Mouse (Mus musculus) neural tube, embryonic 15.5 days (tissue): ENCODE results near the gene Gm47985. TPM values are rescaled to one million over a fixed set of nuclear protein-coding genes. Genes with fewer than 3 reads are reported as not detected.
"Not testable (repeated sequence)": the region's sequence is repeated elsewhere in the genome, so short reads cannot be mapped to it uniquely, and the experiment has no call there.

Experiments used
- ATAC-seq: fragments of 200-750 bp; cut with Nextera tagmentation; 2 replicates; pipeline ENCODE4 v1.8.0; 2017; ENCODE audit warnings: mild to moderate bottlenecking, moderate TSS enrichment, moderate library complexity; ENCODE audit not compliant: low FRiP score
- H3K27ac ChIP-seq: fragments of 300-500 bp; sonication (generic); replicated peaks from 2 replicates; pipeline ENCODE4 v1.5.1; 2015; ENCODE audit warnings: mild to moderate bottlenecking, inconsistent platforms
- H3K27me3 ChIP-seq: fragments of 300-500 bp; sonication (generic); replicated peaks from 2 replicates; pipeline ENCODE4 v1.6.1; 2015; ENCODE audit warnings: inconsistent platforms
- H3K36me3 ChIP-seq: fragments of 300-500 bp; sonication (generic); 2 replicates; pipeline ENCODE4 v1.6.1; 2015; ENCODE audit warnings: inconsistent platforms
- H3K4me1 ChIP-seq: fragments of 300-500 bp; sonication (generic); 2 replicates; pipeline ENCODE4 v1.6.1; 2015; ENCODE audit warnings: inconsistent platforms
- H3K4me2 ChIP-seq: fragments of 300-500 bp; sonication (generic); 2 replicates; pipeline ENCODE4 v1.6.1; 2015; ENCODE audit warnings: inconsistent platforms, mild to moderate bottlenecking, moderate library complexity
- H3K4me3 ChIP-seq: fragments of 300-500 bp; sonication (generic); replicated peaks from 2 replicates; pipeline ENCODE4 v1.5.1; 2015; ENCODE audit warnings: mild to moderate bottlenecking, inconsistent platforms
- H3K9ac ChIP-seq: fragments of 300-500 bp; sonication (generic); replicated peaks from 2 replicates; pipeline ENCODE4 v1.6.1; 2015; ENCODE audit warnings: mild to moderate bottlenecking, inconsistent platforms
- H3K9me3 ChIP-seq: fragments of 300-500 bp; sonication (generic); replicated peaks from 2 replicates; pipeline ENCODE4 v1.6.1; 2016; ENCODE audit warnings: inconsistent platforms
- WGBS: fragments of 180-500 bp; shearing (Covaris S2); methylation state at CpG from one replicate; pipeline ENCODE4 v1.1.7; 2015; ENCODE audit warnings: mixed read lengths; 5-methylcytosine and 5-hydroxymethylcytosine counted together
- polyA plus RNA-seq: library from polyadenylated mRNA; unstranded; fragments of >200 nt; fragmentation: Nextera tagmentation; extraction: Ambion mirVana; gene quantifications from 2 replicates; pipeline ENCODE4 v1.2.1, GENCODE M21; 2015

Gm47985 gene
- polyA plus RNA-seq: 0.24 TPM in 1 of 2 replicates, not detected in the other

DNA sequence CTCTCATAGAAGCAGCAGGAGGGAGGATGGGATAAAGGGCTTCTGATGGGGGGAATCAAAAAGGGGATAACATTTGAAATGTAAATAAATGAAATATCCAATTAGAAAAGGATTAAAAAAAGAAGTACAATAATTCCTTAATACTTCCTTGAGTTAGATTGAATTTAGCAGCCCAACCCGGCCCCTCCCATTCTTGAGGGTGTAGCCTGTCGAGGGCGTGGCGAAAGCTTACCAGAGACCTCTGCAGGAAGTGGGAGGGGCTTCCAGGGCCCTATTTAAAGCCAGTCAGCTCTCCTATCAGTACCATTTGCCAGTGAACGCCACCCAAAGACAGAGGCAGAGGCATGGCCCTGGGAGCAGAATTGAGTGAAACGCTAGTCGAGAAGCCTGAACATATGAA, at the start of gene Gm47985:
Gm47985 (plus strand) TSS at position 272 of the 400 bp plus-strand sequence.
- H3K27me3 ChIP-seq, H3K4me1 ChIP-seq: not testable (repeated sequence)
- no CpG with 5 or more reads among the region's 7 CpGs for WGBS

DNA sequence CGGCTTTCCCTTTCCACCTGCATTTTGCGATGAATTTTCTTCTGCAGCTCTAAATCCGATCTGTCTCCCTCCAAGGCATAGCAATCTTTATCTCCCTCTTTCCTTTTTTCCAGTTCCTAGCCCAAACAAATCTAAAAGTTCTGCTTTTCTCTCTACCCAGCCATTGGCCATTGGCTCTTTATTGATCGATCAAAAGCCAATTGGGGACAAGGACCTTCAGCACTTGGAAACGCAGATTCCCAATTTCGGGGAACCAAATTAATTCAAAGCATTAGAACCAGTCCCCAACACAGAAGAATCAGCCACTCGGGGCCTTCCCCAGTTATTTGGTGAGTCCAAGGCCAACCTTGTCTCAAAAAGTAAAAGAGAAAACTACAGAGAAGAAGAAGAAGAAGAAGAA, 49.7 kb upstream of the Gm47985 start:
- H3K4me1 ChIP-seq: no peaks in the 10 kb centered on the region
- H3K27me3 ChIP-seq: no peaks in the 10 kb centered on the region
- no peak overlapping the region for H3K27ac ChIP-seq
- H3K36me3 ChIP-seq: no peaks in the 10 kb centered on the region
- H3K4me2 ChIP-seq: no peak overlapping the region
- H3K9ac ChIP-seq: no peak overlapping the region
- 94% methylated on average over 7 of the region's 7 CpGs for WGBS
- no peak for ATAC-seq
- no peak overlapping the region for H3K4me3 ChIP-seq
- no peaks in the 10 kb centered on the region for H3K9me3 ChIP-seq

More for the DNA sequence above, at the start of gene Gm47985:
- H3K4me3 ChIP-seq, H3K27ac ChIP-seq, ATAC-seq, H3K9me3 ChIP-seq, H3K36me3 ChIP-seq, H3K9ac ChIP-seq, H3K4me2 ChIP-seq: not testable (repeated sequence)

DNA sequence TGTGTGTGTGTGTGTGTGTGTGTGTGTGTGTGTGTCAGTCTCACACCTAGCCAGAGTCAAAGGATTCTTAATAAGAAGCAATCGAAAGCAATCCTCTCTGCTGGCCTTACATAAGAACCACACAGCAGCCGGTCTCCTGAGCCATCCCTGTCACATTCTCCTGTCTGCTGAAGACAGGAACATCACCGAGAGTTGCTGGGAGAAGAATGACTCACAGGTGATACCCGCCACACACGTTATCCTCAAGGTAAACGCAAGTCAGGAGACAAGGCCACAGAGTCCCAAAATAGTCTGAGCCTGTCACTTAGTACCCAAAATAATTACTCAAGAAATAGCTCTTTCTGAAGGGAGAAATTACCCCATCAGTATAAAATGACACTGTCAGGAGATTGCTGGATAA, 43.9 kb upstream of the Gm47985 start:
- Histone ChIP-seq H3K4me1 (no peaks in the 10 kb centered on the region), H3K27ac (no peak overlapping the region), H3K4me3 (no peak overlapping the region), H3K27me3 (no peaks in the 10 kb centered on the region), H3K9ac (no peak overlapping the region), H3K4me2 (no peak overlapping the region), H3K9me3 (no peaks in the 10 kb centered on the region), H3K36me3 (no peaks in the 10 kb centered on the region)
- ATAC-seq: no peak
- 90% methylated on average over 6 of the region's 6 CpGs for WGBS

DNA sequence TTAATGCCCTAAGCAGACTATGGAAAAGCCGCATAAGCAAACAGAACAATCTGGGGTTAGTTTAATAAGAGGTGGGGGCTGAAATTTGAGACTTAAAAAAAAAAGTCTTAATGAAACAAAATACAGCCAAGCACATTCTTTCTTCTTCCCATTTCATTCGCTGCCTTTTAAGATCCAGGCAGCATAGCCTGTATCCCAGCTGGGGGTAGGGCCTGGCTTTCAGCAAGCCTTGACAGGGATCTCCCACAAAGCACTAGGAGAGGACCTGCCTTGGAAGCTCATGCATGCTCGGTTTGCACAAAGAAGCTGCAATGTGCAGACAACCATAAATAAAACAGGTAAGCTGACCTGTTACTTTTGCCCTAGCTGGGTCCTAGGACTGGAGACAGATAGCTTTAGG, 41.4 kb upstream of the Gm47985 start:
- H3K4me3 ChIP-seq: no peak overlapping the region
- no peaks in the 10 kb centered on the region for H3K4me1 ChIP-seq
- no peaks in the 10 kb centered on the region for H3K9me3 ChIP-seq
- no peak overlapping the region for H3K4me2 ChIP-seq
- ATAC-seq: no peak
- H3K9ac ChIP-seq: no peak overlapping the region
- H3K27me3 ChIP-seq: no peaks in the 10 kb centered on the region
- no peak overlapping the region for H3K27ac ChIP-seq
- H3K36me3 ChIP-seq: no peaks in the 10 kb centered on the region
- WGBS: 86% methylated on average over 3 of the region's 3 CpGs

DNA sequence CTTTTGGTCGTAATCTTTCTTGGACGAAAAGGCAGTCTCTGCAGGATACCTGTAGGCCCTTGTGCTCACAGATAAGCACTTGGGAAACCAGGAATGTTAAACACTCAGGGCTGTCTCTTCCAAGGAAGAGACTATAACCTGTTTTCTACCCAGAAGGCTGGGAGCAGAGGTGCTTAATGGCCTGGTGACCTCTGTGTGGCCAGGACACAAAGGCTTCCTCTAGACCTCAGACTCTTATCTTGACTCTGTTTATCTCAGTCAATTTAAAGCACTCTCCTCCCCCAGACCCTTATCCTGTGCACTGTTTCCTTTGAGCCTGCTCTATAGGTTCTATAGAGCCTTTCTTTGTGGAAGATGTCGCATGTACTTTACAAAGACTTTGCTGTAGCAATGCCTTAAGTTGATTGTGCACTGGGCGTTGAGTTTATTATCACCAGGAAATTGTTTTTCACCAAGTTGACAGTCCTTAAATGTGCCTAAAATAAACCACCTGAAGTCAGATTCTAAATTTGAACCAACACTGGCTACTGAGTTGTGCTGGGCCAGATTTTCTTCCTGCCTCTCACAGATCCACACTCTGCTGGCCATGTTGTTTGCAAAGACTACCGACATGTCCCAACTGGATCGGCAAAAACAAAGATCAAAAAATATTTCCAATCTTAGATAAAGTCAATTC, 37.7 kb upstream of the Gm47985 start:
- Histone ChIP-seq H3K9ac (no peak overlapping the region), H3K36me3 (no peaks in the 10 kb centered on the region), H3K4me1 (no peaks in the 10 kb centered on the region), H3K4me2 (no peak overlapping the region), H3K27me3 (no peaks in the 10 kb centered on the region), H3K9me3 (no peaks in the 10 kb centered on the region), H3K27ac (no peak overlapping the region), H3K4me3 (no peak overlapping the region)
- ATAC-seq: no peak
- 70% methylated on average over 6 of the region's 6 CpGs for WGBS

DNA sequence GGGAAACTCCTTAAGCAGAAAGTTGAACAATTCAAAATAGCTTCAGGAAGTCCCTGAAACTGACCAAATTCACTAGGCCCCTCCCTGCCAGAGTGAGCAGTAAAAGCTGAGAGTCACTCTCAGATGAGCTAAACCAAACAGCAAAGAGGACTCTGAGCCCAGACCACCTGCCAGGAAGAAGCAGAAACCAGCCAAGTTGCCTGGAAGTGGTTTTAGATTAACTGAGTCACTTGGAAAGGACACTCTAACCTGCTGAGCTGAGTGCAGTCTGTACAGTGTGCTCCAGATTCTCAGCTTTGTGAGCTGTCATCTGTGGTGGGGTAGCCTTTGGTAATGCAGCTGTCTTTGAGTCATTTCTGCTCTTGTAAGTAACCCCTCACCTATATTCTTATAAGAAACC, 34.5 kb upstream of the Gm47985 start:
- Histone ChIP-seq H3K4me3 (no peak overlapping the region), H3K27ac (no peak overlapping the region), H3K4me1 (no peaks in the 10 kb centered on the region), H3K36me3 (no peaks in the 10 kb centered on the region), H3K9me3 (no peaks in the 10 kb centered on the region), H3K27me3 (no peaks in the 10 kb centered on the region), H3K4me2 (no peak overlapping the region), H3K9ac (no peak overlapping the region)
- no peak for ATAC-seq

DNA sequence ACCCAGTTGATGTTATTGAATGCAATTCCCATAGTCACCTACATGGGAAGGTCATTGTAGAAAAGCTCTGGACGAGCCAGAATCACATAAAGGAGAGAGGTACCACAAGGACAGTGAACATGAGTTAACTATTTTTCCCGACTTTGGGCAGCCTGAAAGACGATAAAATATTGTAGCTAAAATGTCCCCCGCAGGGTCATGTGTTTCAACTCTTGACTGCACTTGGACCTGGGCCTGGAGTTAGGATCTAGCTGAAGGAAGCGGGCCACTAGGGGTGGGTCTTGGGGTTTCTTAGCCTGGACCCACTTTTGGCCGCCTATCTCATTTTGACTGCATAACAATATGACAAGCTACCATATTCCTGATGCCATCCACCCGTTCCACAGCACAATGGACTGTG, 32.1 kb upstream of the Gm47985 start:
- no peak for ATAC-seq
- H3K27me3 ChIP-seq: no peaks in the 10 kb centered on the region
- no peak overlapping the region for H3K4me3 ChIP-seq
- H3K9ac ChIP-seq: no peak overlapping the region
- H3K4me1 ChIP-seq: no peaks in the 10 kb centered on the region
- H3K9me3 ChIP-seq: no peaks in the 10 kb centered on the region
- WGBS: 96% methylated on average over 7 of the region's 7 CpGs
- H3K27ac ChIP-seq: no peak overlapping the region
- no peak overlapping the region for H3K4me2 ChIP-seq
- H3K36me3 ChIP-seq: no peaks in the 10 kb centered on the region

DNA sequence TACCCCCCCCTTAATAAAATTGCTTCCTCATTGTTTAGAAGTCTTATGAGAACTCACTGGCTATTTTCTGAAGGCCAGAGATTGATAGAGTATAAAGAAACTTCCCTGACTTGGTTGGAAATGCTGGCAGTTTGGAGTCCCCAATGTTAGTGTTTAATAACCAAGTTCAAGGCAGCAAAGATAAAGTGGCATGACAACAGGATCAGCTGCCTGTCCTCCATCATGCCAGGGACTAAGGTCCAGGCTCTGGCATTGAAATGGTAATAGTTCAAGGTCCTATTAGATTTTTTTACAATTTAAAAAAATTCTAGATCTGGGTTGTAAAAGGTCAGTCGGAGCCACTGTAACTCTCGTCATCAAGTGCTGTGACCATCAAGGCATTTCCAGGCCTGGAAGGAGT, 31.2 kb upstream of the Gm47985 start:
- Histone ChIP-seq H3K27me3 (no peaks in the 10 kb centered on the region), H3K27ac (no peak overlapping the region), H3K4me2 (no peak overlapping the region), H3K9ac (no peak overlapping the region), H3K4me1 (no peaks in the 10 kb centered on the region), H3K36me3 (no peaks in the 10 kb centered on the region), H3K9me3 (no peaks in the 10 kb centered on the region), H3K4me3 (no peak overlapping the region)
- ATAC-seq: no peak
- 77% methylated on average over 2 of the region's 2 CpGs for WGBS

DNA sequence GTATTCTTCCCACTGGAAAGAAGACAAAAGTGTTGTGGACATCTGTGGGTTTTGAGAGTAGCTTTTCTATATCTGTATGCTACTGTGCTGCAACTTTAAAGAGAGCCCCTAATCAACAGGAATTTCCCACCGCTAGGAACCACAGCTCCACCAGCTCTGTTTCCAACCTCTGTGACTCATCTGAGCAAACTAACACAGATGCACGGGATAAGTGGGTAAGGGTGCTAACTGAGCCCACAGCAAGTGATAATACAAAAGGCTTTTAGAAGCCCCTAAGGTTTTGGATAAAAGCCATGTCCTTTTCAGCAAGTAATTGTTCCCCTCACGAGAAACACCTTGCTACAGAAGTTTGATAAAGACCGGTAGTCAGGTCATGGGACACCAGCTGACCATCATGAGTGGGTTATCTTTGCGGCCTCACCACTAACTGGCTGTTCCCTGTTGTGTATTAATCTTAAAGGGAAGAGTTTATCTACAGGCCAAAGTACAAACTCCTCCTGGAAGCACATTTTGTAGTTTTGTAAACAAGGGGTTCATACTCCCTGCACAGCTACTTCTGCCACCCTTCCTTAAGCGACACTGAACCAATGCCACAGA, 29.2 kb upstream of the Gm47985 start:
- Histone ChIP-seq H3K27me3 (no peaks in the 10 kb centered on the region), H3K9me3 (no peaks in the 10 kb centered on the region), H3K4me1 (0 out of 2 replicates have a peak, but pooled peaks cover 2% of the 10 kb centered on the region), H3K9ac (no peak overlapping the region), H3K4me2 (no peak overlapping the region), H3K27ac (no peak overlapping the region), H3K36me3 (no peaks in the 10 kb centered on the region), H3K4me3 (no peak overlapping the region)
- 86% methylated on average over 6 of the region's 6 CpGs for WGBS
- ATAC-seq: no peak

DNA sequence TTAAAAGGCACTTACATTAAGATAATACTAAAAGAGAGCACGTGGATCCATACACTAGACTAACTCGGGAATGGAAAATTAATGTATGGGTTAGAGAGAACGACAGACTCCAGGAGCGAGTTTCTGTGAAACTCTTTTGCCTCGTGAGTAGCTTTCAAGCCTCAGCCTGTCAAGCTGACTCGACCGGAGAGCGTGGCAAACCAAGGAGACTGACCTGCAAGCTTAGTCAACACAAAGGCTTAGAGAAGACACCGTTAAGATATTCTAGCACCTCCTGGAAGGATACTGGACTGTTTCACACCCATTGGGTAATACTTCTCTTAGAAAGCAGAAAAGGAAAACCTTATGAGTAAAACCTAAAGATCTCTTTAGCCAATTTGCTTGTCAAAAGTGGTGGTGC, 28.2 kb upstream of the Gm47985 start:
- not testable (repeated sequence) for H3K4me1 ChIP-seq, H3K27ac ChIP-seq, H3K4me3 ChIP-seq, H3K9ac ChIP-seq, ATAC-seq, H3K9me3 ChIP-seq, H3K4me2 ChIP-seq, H3K27me3 ChIP-seq, H3K36me3 ChIP-seq
- 94% methylated on average over 9 of the region's 9 CpGs for WGBS

DNA sequence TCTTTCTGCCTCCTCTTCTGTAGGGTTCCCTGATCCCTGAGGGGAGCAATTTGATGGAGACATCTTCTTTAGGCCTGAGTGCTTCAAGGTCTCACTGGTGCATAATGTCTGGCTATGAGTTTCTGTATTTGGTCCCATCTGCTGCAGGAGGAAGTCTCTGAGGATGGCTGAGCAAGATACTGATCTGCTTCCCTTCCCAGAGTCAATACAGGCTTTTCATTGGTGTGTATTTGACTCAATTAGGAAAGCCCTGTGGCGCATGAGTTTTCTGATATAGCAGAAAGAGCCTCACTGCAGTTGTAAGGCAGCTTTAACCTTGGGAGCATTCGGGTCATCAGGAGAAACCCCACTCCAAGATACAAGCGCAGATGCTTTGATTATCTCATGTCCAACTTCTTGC, 26.2 kb upstream of the Gm47985 start:
- no peak overlapping the region for H3K4me2 ChIP-seq
- 0 out of 2 replicates have a peak, but pooled peaks cover 4% of the 10 kb centered on the region for H3K4me1 ChIP-seq
- WGBS: 96% methylated on average over 3 of the region's 3 CpGs
- no peak overlapping the region for H3K9ac ChIP-seq
- H3K27me3 ChIP-seq: no peaks in the 10 kb centered on the region
- no peak overlapping the region for H3K27ac ChIP-seq
- H3K4me3 ChIP-seq: no peak overlapping the region
- no peak for ATAC-seq
- H3K9me3 ChIP-seq: no peaks in the 10 kb centered on the region
- no peaks in the 10 kb centered on the region for H3K36me3 ChIP-seq

DNA sequence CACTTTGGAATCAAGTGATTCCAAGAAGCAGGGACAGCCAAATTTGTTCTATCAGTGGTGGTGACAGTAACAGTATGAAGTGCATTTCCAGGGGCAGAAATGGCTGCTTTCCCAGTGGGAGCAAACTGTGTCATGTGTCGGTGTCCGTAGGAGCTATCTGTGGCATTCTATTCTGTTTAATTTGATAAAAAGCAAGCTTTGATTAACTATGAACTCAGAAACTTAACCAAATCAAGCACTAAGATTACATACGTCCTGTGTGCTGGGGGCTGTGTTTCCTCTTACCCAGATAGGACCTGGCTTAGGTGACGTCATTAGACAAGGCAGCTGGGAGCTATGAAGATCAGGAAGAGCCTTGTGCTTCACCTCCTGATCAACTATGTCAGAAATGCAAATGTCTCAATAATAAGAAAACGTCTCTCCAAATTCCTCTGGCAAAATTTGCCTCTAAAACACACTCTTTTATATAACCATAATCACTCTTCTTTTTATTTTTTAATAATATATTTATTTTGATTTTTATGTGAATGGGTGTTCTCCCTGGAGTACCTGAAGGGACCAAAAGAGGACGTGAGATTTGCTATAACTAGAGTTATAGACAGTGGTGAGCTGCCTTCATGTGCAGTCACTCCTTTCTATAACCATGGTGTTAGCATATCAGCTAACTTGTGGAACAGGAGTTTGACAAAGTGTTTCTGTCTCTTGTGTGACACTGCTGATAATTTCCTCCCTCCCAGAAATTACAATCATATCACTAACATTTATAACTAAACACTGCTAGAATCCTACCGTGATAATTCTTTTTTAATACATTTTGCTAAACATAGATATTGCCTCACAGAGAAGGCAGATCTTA, 25.3 kb upstream of the Gm47985 start:
- H3K9me3 ChIP-seq: no peaks in the 10 kb centered on the region
- 0 out of 2 replicates have a peak, but pooled peaks cover 4% of the 10 kb centered on the region for H3K4me1 ChIP-seq
- H3K36me3 ChIP-seq: no peaks in the 10 kb centered on the region
- ATAC-seq: no peak
- H3K4me2 ChIP-seq: no peak overlapping the region
- H3K4me3 ChIP-seq: no peak overlapping the region
- no peak overlapping the region for H3K27ac ChIP-seq
- no peak overlapping the region for H3K9ac ChIP-seq
- H3K27me3 ChIP-seq: no peaks in the 10 kb centered on the region
- 79% methylated on average over 7 of the region's 7 CpGs for WGBS
